Mouse (Mus musculus) hindbrain, embryonic 15.5 days (tissue): ENCODE measurements around the gene Letm1. TPM values are rescaled to one million over a fixed set of nuclear protein-coding genes. Genes with fewer than 3 reads are reported as not detected.

ENCODE experiments used
- ATAC-seq: fragments of 200-750 bp; cut with Nextera tagmentation; 2 replicates; pipeline ENCODE4 v1.8.0; 2017; ENCODE audit warnings: low read depth, moderate number of reproducible peaks, moderate TSS enrichment; ENCODE audit not compliant: low FRiP score
- H3K27ac ChIP-seq: fragments of 300-500 bp; sonication (generic); replicated peaks from 2 replicates; pipeline ENCODE4 v1.5.1; 2015; ENCODE audit warnings: mild to moderate bottlenecking, inconsistent platforms
- H3K27me3 ChIP-seq: fragments of 300-500 bp; sonication (generic); 2 replicates; pipeline ENCODE4 v1.6.1; 2015; ENCODE audit warnings: control low read depth, inconsistent platforms
- H3K36me3 ChIP-seq: fragments of 300-500 bp; sonication (generic); 2 replicates; pipeline ENCODE4 v1.6.1; 2015; ENCODE audit warnings: control low read depth, inconsistent platforms
- H3K4me1 ChIP-seq: fragments of 300-500 bp; sonication (generic); replicated peaks from 2 replicates; pipeline ENCODE4 v1.6.1; 2015; ENCODE audit warnings: control low read depth, inconsistent platforms
- H3K4me2 ChIP-seq: fragments of 300-500 bp; sonication (generic); 2 replicates; pipeline ENCODE4 v1.6.1; 2015; ENCODE audit warnings: moderate library complexity, mild to moderate bottlenecking, inconsistent platforms
- H3K4me3 ChIP-seq: fragments of 300-500 bp; sonication (generic); 2 replicates; pipeline ENCODE4 v1.5.1; 2015; ENCODE audit warnings: mild to moderate bottlenecking, inconsistent platforms
- H3K9ac ChIP-seq: fragments of 300-500 bp; sonication (generic); 2 replicates; pipeline ENCODE4 v1.6.1; 2015; ENCODE audit warnings: inconsistent platforms
- H3K9me3 ChIP-seq: fragments of 300-500 bp; sonication (generic); 2 replicates; pipeline ENCODE4 v1.6.1; 2016; ENCODE audit warnings: control low read depth, inconsistent platforms
- WGBS: fragments of 180-500 bp; shearing (Covaris S2); methylation state at CpG from one replicate; pipeline ENCODE4 v1.1.7; 2015; 5-methylcytosine and 5-hydroxymethylcytosine counted together
- polyA plus RNA-seq: library from polyadenylated mRNA; unstranded; fragments of >200 nt; fragmentation: Nextera tagmentation; extraction: Ambion mirVana; gene quantifications from 2 replicates; pipeline ENCODE4 v1.2.1, GENCODE M21; 2015

Gene Letm1
- polyA plus RNA-seq, 1 experiment from 2014 or later, result 76.7 TPM

GRCm38 (mm10) chr5:33721541-33722265, 60.9 kb downstream of the Letm1 start, which contains the start of gene Fgfr3:
TSS of gene Fgfr3 (plus strand) at chr5:33721674.
- ATAC-seq, result peak; percentile 61
- peak within 1 kb of the TSS; percentile 53 for H3K4me3 ChIP-seq
- H3K27ac ChIP-seq, result peak within 1 kb of the TSS; percentile 64
- H3K9ac ChIP-seq, result peak within 1 kb of the TSS; percentile 63
- no peaks in the 10 kb centered on the region for H3K9me3 ChIP-seq
- peaks cover 30% of the 10 kb centered on the region for H3K4me1 ChIP-seq
- H3K27me3 ChIP-seq, result 0 out of 2 replicates have a peak, but pooled peaks cover 4% of the 10 kb centered on the region
- H3K4me2 ChIP-seq, result peak within 1 kb of the TSS; percentile 93
- WGBS, result under 1% methylated on average over 71 of the region's 73 CpGs
- H3K36me3 ChIP-seq, result no peaks in the 10 kb centered on the region

- H3K27ac ChIP-seq, result no peak overlapping the region
- peaks cover 30% of the 10 kb centered on the region for H3K4me1 ChIP-seq
- peak overlapping the region; percentile 93 for H3K4me2 ChIP-seq
- H3K4me3 ChIP-seq, result peak overlapping the region; percentile 53
- ATAC-seq, result no peak
- H3K27me3 ChIP-seq, result 0 out of 2 replicates have a peak, but pooled peaks cover 4% of the 10 kb centered on the region
- 10% methylated on average over 8 of the region's 8 CpGs for WGBS
- H3K9me3 ChIP-seq, result no peaks in the 10 kb centered on the region
- H3K36me3 ChIP-seq, result no peaks in the 10 kb centered on the region
- peak overlapping the region; percentile 63; the same call in 1 of the 2 replicates for H3K9ac ChIP-seq
These were observed 61.6 kb downstream of the Letm1 start for GRCm38 (mm10) chr5:33720852-33721490.

GRCm38 (mm10) chr5:33718460-33718859, 64.2 kb downstream of the Letm1 start:
- Histone ChIP-seq H3K4me1 (peaks cover 24% of the 10 kb centered on the region), H3K36me3 (no peaks in the 10 kb centered on the region), H3K4me2 (no peak overlapping the region), H3K27me3 (no peaks in the 10 kb centered on the region), H3K4me3 (no peak overlapping the region), H3K9me3 (no peaks in the 10 kb centered on the region), H3K27ac (no peak overlapping the region), H3K9ac (no peak overlapping the region)
- WGBS, result 48% methylated on average over 5 of the region's 5 CpGs
- no peak for ATAC-seq

DNA sequence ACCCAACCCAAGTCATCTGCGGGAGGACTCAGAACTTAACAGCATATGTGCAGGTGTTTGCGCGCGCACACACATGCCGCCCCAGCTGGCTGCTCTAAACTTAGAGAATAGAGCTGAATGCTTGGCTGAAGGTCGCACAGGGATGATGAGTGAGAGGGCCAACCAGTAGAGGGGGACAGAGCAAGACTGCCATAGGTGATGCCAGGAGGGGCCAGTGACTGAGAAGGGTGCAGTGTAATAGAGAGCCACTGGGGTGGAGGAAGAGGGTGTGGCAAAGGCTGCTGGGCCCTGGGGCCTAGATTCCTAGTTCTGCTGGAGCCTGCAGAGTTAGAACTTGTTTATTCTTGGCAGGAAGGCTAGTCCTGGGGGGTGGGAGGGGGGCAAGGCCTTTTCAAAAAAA, 66.2 kb downstream of the Letm1 start:
- Histone ChIP-seq H3K27me3 (no peaks in the 10 kb centered on the region), H3K4me3 (no peak overlapping the region), H3K27ac (no peak overlapping the region), H3K9ac (no peak overlapping the region), H3K4me1 (peaks cover 4% of the 10 kb centered on the region), H3K4me2 (no peak overlapping the region), H3K36me3 (no peaks in the 10 kb centered on the region), H3K9me3 (no peaks in the 10 kb centered on the region)
- WGBS, result 85% methylated on average over 6 of the region's 6 CpGs
- no peak for ATAC-seq

- WGBS, result 36% methylated on average over 2 of the region's 2 CpGs
- no peak overlapping the region for H3K9ac ChIP-seq
- ATAC-seq, result no peak
- H3K36me3 ChIP-seq, result no peaks in the 10 kb centered on the region
- H3K4me1 ChIP-seq, result no peaks in the 10 kb centered on the region
- H3K27me3 ChIP-seq, result no peaks in the 10 kb centered on the region
- no peak overlapping the region for H3K4me2 ChIP-seq
- H3K4me3 ChIP-seq, result no peak overlapping the region
- H3K27ac ChIP-seq, result no peak overlapping the region
- H3K9me3 ChIP-seq, result no peaks in the 10 kb centered on the region
These were observed 67.4 kb downstream of the Letm1 start for GRCm38 (mm10) chr5:33715182-33715581.

- H3K27ac ChIP-seq, result no peak overlapping the region
- no peak overlapping the region for H3K4me3 ChIP-seq
- 83% methylated on average over 2 of the region's 2 CpGs for WGBS
- H3K4me2 ChIP-seq, result no peak overlapping the region
- no peak overlapping the region for H3K9ac ChIP-seq
- H3K36me3 ChIP-seq, result no peaks in the 10 kb centered on the region
- no peak for ATAC-seq
- no peaks in the 10 kb centered on the region for H3K27me3 ChIP-seq
- H3K4me1 ChIP-seq, result no peaks in the 10 kb centered on the region
- no peaks in the 10 kb centered on the region for H3K9me3 ChIP-seq
These were observed 70.1 kb downstream of the Letm1 start for GRCm38 (mm10) chr5:33712550-33712949.

- H3K4me3 ChIP-seq, result no peak overlapping the region
- no peak overlapping the region for H3K27ac ChIP-seq
- no peaks in the 10 kb centered on the region for H3K36me3 ChIP-seq
- H3K9me3 ChIP-seq, result no peaks in the 10 kb centered on the region
- peaks cover 12% of the 10 kb centered on the region for H3K4me1 ChIP-seq
- no peak overlapping the region for H3K4me2 ChIP-seq
- 50% methylated on average over 2 of the region's 2 CpGs for WGBS
- H3K27me3 ChIP-seq, result no peaks in the 10 kb centered on the region
- no peak for ATAC-seq
- H3K9ac ChIP-seq, result no peak overlapping the region
These were observed 73.6 kb downstream of the Letm1 start for GRCm38 (mm10) chr5:33709037-33709436.

DNA sequence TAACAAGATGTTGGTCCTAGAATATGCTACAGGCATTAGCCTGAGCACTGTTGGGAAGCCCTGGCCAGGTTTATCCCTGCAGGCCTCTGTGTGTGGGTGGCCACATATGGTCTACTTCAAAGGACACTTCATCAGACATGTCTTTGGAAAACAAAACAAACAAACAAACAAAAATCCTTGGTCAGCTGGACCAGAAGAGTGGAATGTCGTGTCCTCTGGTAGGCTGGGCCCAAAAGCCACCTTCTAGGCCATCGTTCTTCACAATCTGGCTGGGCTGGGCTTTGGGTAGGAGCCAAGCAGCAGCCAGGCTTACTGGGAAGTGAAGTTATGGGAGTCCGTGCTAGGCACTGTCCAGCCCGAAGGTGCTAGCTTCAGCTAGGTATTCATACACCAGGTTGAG, 75.5 kb downstream of the Letm1 start:
- H3K36me3 ChIP-seq, result no peaks in the 10 kb centered on the region
- no peaks in the 10 kb centered on the region for H3K9me3 ChIP-seq
- no peak overlapping the region for H3K9ac ChIP-seq
- no peaks in the 10 kb centered on the region for H3K27me3 ChIP-seq
- no peak overlapping the region for H3K27ac ChIP-seq
- WGBS, result 72% methylated on average over 4 of the region's 4 CpGs
- H3K4me2 ChIP-seq, result no peak overlapping the region
- peaks cover 16% of the 10 kb centered on the region for H3K4me1 ChIP-seq
- H3K4me3 ChIP-seq, result no peak overlapping the region
- ATAC-seq, result no peak

GRCm38 (mm10) chr5:33706350-33706629, 76.3 kb downstream of the Letm1 start:
- H3K9me3 ChIP-seq, result no peaks in the 10 kb centered on the region
- H3K27ac ChIP-seq, result 0 out of 2 replicates have a peak overlapping the region, but pooled peaks have one; percentile 69

DNA sequence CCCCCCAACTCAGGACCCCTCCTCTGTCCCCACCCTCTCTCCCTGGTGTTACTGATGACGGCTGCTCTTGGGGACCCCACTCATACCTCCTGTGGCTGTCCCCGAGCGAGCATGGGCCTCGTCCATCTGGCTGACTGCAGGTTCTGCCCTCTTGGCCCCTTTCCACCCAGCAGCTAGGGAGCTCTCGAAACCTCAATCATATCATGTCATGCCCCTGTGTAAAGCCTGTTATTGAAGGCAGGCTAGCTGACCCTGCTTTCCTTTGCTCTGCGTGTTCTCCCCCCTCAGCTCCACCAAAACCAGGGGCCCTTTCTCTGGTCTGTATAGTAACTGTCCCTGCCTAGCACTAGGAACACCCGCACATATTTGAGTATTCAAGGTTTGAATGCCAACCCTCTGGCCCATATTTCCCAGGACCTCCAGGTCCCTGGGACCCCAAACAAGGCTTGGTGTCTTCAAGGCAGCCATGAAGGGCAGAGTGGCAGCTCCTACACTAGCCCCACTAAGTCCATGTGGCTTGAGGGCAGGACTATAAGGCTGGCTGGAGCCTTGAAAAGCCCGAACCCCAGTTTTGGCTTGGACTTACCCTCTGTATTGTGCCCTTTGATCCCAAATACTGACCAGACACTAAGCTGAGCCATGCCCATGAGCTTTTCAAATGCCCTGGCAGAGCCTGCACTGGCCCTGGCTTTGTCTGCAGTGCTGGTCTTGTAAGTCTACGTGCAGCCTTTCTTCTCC, 76.8 kb downstream of the Letm1 start:
- no peaks in the 10 kb centered on the region for H3K9me3 ChIP-seq
- no peaks in the 10 kb centered on the region for H3K36me3 ChIP-seq
- H3K4me2 ChIP-seq, result no peak overlapping the region
- peak; percentile 41; the same call in 1 of the 2 replicates for ATAC-seq
- 23% methylated on average over 9 of the region's 9 CpGs for WGBS
- no peak overlapping the region for H3K9ac ChIP-seq
- no peak overlapping the region for H3K4me3 ChIP-seq
- no peaks in the 10 kb centered on the region for H3K27me3 ChIP-seq
- H3K27ac ChIP-seq, result peak overlapping the region; percentile 69
- H3K4me1 ChIP-seq, result peaks cover 16% of the 10 kb centered on the region

More at GRCm38 (mm10) chr5:33706350-33706629, 76.3 kb downstream of the Letm1 start:
- ATAC-seq, result no peak
- Histone ChIP-seq H3K36me3 (no peaks in the 10 kb centered on the region), H3K27me3 (no peaks in the 10 kb centered on the region), H3K4me2 (no peak overlapping the region), H3K4me1 (peaks cover 16% of the 10 kb centered on the region), H3K4me3 (no peak overlapping the region), H3K9ac (no peak overlapping the region)
- WGBS, result 100% methylated on average over 1 of the region's 1 CpGs

DNA sequence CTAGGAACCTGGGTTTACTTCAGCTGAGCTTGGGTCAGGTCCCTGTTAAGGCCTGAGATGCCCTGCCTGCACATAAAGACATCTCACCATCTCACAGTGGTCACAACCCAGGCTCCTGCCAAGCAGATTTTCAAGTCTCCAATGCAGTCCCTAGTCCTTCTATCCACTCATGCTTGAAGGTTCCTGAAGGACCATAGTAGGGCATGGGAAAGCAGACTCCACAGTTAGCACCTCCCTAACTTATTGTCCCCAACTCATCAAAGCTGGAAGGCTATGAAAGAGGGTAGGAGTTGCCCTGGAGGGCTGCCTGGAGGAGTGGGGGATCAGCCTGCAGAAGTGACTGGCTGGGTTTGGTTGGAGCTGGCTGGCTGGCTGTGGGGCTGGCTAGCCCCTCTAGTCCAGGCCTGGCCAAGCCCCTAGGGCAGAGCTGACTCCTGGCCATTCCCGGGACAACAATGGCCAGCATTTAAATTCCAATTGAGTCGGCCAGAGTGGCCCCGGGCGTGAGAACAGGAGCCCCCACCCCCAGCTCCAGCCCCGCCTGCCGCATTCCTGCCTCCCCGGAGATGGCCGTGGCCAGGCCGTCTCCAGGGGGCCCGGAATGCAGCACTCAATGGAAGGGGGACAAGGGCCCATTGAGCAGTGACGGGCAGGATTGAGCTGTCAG, 77.5 kb downstream of the Letm1 start:
- H3K4me1 ChIP-seq, result peaks cover 16% of the 10 kb centered on the region
- 3% methylated on average over 11 of the region's 11 CpGs for WGBS
- H3K4me3 ChIP-seq, result no peak overlapping the region
- peak overlapping the region; percentile 70 for H3K27ac ChIP-seq
- no peak overlapping the region for H3K4me2 ChIP-seq
- no peaks in the 10 kb centered on the region for H3K36me3 ChIP-seq
- no peaks in the 10 kb centered on the region for H3K27me3 ChIP-seq
- H3K9ac ChIP-seq, result no peak overlapping the region
- peak; percentile 87 for ATAC-seq
- no peaks in the 10 kb centered on the region for H3K9me3 ChIP-seq

DNA sequence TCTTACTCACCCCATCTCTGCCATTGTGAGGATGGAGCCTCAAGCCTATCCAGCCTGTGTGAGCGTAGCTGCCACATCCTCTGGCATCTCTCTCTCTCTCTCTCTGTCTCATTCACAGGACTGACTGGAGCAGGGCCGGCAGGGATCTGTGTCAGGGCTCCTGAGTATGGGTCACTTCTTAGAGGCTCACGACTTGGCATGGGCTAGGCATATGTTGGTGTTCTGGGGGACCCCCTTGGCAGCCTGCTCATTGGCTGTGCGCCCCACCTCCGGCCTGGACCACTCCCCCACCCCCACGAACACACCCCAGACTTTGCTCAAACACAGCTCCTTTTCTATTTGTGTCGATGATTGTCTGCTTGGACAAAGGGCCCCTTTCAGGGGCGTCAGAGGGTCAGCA, 78.6 kb downstream of the Letm1 start:
- Histone ChIP-seq H3K27me3 (no peaks in the 10 kb centered on the region), H3K9me3 (no peaks in the 10 kb centered on the region), H3K9ac (no peak overlapping the region), H3K4me3 (no peak overlapping the region), H3K36me3 (no peaks in the 10 kb centered on the region), H3K27ac (peak overlapping the region; percentile 70), H3K4me2 (no peak overlapping the region), H3K4me1 (peaks cover 16% of the 10 kb centered on the region)
- ATAC-seq, result peak; percentile 74
- WGBS, result 22% methylated on average over 8 of the region's 8 CpGs
